Mouse (Mus musculus): ENCODE data around the gene Tlx3.

Gene Tlx3

DNA sequence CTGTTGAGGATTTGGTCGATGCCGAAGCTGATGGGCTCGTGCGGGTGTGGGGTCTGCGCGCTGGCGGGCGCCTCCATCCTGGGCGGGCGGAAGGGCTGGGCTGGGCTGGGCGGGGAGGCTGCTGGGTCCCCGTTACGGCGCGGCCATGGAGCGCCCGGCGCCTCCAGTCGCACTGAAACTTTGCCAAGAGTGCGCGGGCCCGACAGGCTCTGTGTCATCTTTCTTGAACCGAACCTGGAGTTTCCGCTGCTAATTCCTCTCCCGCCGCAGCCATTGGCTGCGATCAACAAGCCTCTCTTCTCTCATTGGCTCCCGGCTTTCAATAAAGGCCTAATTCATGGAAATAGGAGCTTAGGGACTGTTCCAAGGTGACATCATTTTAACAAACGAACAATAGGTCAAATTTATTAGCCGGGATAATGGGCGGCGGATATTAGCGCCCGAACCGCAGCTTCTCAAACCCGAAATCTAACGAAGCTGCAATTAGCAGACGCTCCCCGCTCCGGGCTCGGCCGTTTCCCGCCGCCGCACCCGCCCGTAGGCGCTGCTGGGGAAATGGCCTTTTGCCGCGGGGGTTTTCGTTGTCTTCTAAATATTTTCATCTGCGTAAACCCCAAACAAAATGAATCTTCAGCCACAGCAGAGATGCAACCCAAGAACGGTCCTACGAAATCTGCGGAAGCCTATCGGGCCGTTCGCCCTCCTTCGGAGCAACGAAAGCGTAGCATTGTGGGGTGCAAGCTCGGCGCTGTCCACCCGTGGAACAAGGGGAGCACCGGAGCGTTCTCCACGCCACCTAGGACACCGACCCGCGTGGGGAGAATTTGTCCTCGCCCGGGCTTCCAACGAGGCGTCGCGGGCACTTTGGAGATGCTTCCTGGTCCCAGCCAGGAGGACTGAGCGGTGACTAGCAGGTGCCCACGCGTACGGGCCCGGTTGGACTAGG, at the start of gene Tlx3:
Gene Tlx3 (minus strand): TSS at position 207 of the 946 bp plus-strand sequence.
- in situ Hi-C loops (cut with MboI, MseI): no loop called here

DNA sequence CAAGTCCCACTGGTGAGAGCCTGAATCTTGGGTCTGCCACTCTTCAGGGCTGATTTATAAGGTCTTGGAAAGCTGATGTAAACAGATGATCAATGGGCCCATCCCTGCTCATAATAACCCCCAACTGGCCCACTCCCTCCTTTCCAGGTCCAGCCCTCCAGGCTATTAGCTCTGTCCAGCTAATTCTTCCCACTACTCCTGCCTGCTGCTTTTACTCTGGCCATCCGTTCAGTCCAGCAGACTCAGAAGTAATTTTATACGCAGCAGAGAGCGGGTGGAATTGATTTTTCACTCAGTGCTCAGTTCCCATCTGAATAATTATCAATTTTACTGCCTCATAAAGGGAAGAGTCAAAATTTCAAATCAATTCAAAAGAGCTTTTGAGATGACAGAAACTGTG, 36.9 kb upstream of the Tlx3 start:
- in situ Hi-C loops (cut with MboI, MseI): no loop called here

DNA sequence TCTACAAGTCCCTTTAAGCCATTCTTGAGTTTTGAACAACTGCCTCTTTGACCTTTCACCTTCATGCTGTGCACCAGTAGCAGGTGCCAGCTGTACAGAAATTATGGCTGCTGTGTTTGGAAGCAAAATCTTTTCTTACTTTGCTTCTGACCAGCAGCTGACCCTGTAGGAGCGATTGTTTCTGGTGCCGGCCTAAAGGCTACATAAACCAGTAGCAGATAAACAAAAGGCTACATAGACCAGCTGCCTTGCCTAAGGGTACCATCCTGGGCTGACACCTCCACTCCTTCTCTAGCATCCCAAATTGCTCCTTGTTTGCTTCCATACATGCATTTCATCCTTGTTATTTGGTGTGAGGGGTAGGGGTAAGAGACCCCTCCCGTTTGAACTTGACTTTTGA, 30.7 kb upstream of the Tlx3 start:
- in situ Hi-C loops (cut with MboI, MseI): no loop called here

DNA sequence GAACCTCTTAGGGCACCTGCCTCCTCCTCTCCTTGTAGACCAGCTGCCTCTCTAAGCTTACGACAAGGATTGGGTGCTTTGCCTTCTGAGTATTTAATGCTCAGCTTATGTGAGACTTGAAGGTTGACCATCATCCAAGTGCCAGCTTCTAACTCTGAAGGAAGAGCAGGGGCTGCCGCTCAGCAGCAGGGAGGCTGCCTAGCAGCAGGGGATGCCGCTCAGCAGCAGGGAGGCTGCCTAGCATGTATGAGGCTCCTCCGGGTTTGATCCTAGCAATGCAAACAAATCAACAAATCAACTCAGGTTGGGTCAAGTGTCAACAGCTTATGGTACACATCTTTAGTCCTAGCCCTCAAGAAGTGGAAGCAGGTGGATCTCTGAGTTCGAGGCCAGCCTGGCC, 28.7 kb upstream of the Tlx3 start:
- in situ Hi-C loops (cut with MboI, MseI): no loop called here

DNA sequence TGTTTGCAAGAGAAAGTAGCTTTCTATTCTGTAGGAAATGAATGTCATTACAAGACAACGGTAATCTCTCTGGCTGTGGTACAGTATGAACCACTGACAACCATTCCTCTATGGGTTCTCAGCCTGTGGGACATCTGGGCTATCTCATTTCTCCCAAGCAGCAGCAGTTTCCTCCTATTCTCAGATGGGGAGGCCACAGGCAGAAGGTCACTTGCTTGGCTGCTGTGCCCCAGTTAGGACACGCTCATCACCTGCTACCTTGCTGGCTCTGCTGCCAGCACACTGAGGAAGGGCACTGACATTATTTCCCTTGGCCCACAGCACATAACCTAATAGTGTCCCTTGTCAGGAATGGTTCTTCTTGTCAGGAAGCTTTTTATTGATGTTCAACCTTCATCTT, 24.8 kb upstream of the Tlx3 start:
- in situ Hi-C loops (cut with MboI, MseI): no loop called here

DNA sequence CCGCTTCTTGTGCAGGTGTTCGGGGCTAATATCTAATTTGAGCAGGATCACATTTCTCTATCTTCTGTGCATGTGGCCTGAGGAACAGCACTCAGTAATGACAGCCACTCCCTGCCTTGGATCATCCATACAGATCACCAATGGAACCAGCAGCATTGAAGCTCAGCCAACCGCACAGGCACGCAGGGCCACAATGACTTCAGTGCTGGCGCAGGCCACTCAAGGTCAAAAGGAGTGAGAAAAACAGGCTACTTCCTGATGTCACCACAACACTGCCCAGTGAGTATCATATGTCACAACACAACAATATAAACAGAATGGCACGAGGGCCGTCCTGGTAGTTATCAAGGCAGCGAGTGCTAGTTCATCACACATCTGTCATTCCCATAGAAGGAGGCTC, 23.1 kb upstream of the Tlx3 start:
- in situ Hi-C loops (cut with MboI, MseI): no loop called here

DNA sequence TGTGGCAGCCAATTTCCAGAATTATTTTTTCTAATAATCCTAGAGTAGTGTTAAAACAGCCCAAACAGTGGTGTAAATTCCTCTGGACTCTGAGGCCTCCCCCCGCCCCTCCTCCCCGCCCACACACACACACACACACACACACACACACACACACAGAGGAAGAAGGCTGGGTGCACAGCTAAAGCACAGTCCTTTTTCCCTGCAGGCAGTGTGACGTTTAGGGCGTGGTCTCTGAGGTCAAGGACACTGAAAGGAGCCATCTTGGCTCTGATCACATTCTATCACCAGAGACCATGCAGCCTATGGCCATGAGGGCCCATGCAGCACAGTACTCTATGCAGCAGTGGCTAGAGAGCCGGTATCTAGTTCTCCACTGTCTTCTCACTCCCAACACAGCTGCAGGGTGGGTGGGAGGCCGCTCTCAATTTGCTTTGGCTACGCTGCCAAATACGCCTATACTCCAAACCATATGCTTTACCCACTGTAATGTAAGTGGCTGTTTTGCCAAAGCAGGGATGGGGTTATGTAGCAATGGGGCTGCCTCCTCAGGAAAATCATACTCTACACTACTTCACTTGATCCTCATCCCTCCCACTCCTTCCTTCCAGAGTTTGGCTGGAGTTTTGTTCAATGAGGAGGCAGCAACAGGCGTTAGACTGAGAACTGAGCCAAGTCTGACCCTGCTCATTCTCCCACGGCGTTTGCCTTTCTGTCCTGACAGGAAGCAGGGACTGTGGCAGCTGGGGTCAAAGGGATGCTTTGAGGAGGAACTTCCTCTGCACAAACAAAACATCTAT, 18.4 kb upstream of the Tlx3 start:
- in situ Hi-C loops (cut with MboI, MseI): no loop called here

DNA sequence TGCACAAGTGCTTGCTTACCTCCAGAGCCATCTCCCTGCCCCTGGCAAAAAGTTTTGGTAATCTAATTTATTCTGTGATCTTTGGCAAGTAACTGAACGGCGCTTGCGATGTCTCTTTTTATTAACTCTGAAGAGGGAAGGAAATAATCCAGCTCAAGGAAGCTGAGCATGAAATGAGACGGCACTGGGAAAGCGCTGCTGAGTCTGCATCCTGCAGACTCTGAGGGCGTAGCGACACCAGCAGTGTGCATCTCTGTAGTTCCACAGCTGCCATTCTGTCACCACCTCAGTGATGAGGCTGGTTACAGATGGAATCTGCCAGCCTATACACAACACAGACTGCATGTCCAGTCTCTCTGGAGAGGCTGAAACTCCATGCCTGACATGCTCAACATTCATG, 17.4 kb upstream of the Tlx3 start:
- in situ Hi-C loops (cut with MboI, MseI): no loop called here

DNA sequence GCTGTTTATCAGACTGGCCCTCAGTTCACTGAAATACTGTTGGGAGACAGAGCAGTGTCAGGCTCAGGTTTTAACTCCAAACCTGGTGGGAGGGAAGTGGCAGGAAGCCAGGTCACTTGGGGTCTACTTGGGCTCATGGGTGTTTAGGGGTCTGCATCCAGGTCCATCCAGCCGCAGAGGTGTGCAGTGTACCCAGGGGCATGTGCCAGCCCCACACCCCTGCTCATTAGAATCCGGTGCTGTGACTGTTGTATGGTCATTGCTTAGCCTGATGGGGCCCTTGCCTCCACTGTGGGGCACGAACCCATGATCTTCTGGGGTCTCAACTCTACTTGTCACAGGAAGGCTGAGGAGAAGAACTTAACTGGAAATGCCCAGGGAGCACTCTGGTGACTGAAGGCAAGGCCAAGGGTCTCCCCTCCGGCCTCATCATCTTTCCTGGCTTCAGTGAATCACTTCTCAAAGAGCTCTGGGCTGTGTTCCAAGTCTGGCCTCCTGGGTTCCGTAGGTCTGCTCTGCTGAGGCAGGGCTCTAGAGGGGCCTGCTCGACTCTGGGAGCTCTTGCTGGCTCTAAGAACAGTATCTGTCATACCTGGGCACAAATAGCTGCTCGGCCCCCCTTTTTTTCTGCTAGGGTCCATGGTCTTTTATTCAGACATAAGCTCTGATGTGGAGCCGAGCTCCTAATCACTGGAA, 14.1 kb upstream of the Tlx3 start:
- in situ Hi-C loops (cut with MboI, MseI): no loop called here

DNA sequence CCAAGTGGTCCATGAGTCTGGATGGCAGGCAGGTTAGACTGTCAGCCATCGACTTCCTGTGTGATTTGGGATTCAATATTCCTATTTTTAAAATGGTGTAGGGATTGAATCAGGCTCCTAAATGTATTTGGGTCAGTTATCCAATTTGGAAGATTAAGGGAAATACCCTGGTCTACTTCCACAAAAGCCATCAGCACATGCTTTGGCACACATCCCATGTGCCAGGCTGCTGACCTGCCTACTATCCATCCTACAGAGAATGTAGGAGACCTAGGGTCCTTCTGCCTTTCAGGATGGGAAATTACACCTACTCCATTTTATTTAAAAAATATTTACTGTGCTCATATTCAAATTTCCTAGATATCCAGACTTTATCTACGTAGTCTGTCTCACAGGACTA, 4.0 kb upstream of the Tlx3 start:
- in situ Hi-C loops (cut with MboI, MseI): no loop called here

DNA sequence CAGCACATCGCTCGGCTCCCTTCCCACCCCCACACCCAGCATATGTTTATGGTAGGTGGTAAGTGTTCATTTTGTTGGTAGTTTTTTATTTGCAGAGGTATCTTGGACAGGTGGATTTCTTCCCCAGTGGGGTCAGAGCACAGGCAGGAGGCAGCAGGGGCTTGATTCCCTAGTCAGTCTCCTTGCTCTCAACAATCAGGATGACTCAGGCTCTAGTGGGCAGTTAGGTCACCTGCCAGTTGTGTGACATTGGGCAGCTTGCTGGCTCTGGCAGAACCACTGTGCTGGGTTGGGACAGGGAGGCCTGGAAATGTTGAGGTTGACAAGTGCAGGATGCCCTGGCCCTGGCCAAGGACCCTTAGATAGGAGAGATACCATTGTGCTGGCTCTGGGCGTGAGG, 1.6 kb upstream of the Tlx3 start:
- in situ Hi-C loops (cut with MboI, MseI): no loop called here

DNA sequence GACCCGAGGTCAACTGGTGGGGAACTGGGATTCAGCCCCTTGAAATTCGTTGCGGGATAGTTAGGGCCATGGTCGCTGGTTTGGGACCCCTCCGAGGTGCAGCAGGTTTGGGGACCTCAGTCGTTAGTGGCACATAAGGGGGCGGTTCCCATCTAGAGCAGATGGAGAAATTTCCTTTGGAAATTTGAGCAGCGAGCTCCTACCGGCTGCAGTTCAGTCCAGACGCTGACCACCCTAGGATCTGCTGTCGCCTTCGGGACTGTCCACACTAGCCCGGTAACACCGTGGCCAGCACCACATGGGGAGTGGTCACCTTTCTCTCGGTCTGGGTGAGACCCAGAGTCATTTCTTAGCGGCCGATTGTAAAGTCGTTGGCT, 928 bp upstream of the Tlx3 start:
- in situ Hi-C loops (cut with MboI, MseI): no loop called here

DNA sequence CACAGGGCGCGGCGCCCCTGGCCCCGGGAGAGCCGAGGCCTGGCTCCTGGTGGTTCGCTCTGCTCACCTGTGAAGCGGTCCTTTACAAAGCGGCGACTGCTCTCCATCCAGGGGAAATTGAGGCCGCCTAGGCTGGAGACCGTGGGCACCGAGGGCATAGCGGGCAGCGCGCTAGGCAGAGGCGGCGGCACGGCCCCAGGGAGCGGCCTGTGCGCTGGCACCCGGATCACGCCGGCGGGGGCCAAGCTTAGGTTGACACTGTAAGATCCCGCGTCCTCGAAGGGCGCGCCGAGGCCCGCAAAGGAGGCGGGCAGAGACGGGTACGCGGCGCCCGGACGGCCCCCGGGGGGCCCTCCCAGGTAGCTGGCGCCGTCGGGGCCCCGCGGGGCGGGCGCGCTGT, 417 bp downstream of the Tlx3 start:
- in situ Hi-C loops (cut with MboI, MseI): no loop called here

DNA sequence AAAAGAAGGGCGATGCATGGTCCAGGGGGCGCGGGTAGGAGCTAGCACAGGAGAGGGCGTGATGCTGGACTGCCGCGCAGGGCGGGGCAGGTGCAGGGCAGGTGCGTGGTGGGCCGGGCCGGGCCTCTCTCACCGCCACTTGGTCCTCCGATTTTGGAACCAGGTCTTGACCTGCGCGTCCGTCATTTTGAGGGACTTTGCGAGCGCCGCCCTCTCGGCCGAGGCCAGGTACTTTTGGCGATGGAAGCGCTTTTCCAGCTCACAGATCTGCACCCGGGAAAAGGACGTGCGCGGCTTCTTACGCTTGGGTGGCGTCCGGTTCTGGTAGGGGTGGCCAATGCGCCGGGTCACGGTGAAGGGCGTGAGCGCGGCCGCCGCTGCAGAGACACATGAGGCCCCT, 1.1 kb downstream of the Tlx3 start:
- in situ Hi-C loops (cut with MboI, MseI): no loop called here

DNA sequence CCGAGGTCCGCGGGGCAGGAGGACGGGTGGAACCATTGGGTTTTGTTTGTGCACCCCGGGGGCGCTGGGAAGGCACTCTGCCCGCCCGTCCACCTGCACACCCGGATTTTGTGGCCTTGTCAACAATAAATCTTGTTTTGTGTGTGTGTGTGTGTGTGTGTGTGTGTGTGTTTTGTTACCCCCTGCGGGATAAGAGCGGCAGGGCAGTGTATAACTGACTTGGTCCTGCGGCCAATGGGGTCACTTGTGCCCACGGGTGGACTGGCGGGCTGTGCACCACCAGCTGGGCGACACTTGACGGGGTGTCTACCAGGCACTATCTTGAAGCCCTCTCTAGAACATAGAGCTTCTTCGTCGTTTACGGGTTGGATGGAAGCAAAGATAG, 1.8 kb downstream of the Tlx3 start:
- in situ Hi-C loops (cut with MboI, MseI): no loop called here

DNA sequence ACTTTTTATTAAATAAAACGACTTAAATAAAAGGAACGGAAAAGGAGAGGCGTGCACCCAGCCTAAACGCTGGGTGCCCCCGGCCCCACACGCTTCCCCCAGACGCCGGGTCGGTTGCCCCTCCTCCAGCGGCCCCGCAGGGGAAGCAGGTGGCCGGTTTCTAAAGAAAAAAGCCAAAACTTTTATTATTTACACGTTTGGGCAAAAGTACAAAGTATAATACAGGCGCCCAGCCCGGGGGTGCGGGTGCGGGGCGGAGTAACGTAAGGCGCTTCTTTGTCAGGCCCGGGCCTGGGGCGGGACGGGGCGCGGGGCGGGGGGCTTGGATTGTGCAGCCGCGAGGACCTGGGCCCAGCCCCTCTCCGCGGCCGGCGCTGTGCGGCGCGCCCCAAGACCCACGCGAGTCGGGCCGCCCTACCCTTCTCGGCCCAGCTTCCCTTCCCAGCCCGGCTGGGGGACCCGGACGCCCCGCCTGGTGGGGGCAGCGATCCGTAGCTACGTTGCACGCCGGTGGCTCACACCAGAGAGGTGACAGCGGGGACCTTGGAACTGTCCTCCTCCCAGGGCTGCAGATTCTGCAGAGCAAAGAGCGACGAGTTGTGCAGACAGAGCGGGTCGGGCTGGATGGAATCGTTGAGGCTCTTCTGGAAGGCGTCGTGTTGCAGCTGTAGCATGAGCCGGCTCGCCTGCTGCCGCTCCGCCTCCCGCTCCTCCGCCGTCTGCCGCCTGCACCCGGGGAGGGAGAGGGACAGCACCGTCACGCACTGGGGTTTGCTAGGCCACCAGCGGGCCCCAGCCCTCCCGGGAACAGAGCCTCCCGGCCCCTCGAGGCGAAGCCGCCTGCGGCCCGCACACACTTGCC, 2.4 kb downstream of the Tlx3 start:
- in situ Hi-C loops (cut with MboI, MseI): no loop called here

DNA sequence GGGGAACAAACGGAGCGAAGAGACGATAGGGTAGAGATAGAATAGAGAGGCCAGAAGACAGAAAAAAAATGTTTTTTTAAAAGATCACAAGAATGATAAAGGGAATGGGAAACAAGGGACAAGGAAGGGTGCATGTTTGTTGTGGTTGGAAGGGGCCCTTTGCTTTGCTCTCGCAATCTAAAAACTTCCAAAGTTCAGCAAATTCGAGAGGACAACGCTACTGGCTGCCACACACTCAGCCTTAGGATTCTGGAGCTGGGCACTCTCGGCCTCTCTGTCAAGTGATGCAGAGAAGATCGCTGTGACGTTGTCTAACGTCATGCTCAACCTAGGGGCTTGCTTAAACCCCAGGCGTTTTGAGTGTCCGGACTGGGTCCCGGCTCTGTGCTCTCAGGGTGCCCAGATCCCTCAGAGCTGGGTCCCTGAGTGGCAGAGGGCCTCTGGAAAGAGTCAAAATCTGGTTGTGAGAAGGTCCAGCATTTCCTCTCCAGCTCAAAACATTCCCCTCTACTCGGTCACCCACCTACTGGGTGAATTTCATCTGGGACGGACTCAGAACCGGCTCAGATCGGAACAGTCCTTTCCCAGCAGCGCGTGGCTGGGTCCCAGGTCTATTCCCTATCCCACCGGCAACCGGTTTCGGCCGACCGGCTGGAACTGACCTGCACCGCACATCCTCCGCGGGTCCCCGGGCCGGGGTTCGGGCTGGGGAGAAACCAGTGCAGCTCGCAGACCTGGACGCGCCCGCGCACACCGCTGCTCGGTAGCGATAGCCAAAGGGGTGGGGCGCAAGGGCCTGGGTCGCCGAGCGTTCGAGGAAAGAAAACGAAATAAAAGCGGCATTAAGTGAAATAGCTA, 3.3 kb downstream of the Tlx3 start:
- in situ Hi-C loops (cut with MboI, MseI): no loop called here

DNA sequence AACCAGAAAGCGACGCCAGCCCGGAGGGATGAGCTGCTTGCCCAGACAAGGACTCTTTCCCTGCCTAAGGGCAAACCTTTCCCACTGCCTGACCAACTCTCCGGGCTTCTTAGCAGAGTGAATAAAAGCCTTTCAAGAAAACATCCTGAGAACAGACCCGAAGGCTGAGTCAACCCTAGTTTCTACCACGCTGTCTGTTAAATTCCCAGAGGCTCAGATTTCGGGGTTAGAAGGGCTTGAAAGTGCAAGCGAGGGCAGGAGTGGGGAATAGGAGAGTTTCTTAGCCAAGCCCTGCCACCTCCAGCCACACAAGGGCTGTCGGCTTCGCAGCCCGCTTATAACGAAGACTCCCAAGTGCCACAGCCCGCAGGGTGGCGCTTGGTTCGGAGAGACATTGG, 4.3 kb downstream of the Tlx3 start:
- in situ Hi-C loops (cut with MboI, MseI): no loop called here

DNA sequence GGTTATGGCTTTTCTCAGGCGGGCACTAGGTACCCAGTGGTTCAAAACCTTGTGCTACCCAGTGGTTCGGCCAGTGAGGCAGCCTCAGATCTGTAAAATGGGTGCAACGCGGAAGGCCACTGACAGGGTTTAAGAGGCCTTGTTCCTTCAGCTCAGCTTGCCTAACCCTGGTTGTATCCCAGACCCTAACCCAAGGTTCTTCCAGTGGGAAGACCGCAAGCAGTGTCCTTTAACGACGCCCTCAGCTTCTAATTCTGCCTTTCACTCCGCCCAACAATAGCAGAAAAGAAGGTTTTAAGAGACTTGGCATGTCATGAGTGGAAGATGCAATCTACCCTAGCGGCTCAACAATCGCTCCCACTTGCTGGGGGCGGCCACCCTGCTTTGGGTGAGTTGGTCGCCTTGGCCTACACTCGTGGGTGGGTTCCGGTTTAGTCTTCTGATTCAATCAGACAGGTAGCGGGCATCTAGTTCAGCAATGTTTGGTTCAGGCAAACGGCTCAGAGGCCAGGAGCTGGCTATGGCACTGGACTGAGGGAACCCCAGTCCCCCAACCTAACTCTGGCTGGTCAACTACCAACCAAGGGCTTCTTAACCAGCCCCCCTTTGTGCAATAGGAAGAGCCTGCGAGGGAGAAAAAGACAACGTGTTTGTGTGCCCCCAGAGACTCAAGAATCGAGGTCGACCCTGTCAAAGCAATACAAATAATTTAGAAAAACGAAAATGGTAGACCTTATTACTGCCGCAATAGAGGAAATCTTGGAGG, 4.9 kb downstream of the Tlx3 start:
- in situ Hi-C loops (cut with MboI, MseI): no loop called here

DNA sequence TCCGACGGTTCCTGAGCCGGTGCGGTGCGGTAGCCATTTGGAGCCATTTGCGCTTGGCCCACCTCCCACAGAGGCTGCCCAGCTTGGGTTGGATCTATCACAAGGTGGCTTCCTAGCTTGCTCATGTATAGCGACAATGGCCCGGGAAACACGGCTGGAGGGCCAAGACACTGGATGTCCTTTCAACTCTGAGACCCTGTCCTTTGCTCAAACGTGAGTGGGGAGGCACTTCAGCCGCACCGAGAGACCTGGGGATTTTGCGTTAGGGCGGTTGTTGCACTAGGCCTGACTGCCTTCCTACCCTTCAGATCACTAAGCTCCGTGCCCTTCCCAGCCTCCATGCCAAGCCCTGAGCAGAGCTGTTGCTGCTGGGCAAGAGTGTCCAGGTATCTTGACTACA, 5.7 kb downstream of the Tlx3 start:
- in situ Hi-C loops (cut with MboI, MseI): no loop called here

Data from regulatory T cell (primary cell).